Mouse (Mus musculus): ENCODE measurements around the gene Tox2.
A peak's percentile ranks its signal among the peaks of the same experiment; 100 is the strongest.

Gene Tox2

DNA sequence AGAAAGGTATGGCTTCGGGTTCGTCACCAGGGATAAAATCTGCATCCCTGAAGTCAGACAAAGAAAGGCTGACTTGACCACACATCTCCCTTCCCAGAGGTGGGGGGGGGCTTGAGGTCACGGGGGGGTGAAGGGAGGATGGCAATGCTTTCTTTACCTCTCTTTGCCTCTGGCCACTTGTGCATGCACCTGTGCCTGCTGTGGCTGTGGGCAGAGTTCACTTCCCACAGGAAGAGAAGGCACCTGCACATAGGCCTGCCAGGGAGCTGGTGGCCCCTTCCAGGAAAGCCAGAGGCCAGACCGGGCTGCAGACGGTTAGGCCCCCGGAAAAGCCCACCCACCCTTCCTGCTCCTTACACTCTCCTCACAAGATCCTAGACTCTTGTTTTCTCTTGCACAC lies 128.5 kb downstream of the Tox2 start:
- no peak for DNase-seq

DNA sequence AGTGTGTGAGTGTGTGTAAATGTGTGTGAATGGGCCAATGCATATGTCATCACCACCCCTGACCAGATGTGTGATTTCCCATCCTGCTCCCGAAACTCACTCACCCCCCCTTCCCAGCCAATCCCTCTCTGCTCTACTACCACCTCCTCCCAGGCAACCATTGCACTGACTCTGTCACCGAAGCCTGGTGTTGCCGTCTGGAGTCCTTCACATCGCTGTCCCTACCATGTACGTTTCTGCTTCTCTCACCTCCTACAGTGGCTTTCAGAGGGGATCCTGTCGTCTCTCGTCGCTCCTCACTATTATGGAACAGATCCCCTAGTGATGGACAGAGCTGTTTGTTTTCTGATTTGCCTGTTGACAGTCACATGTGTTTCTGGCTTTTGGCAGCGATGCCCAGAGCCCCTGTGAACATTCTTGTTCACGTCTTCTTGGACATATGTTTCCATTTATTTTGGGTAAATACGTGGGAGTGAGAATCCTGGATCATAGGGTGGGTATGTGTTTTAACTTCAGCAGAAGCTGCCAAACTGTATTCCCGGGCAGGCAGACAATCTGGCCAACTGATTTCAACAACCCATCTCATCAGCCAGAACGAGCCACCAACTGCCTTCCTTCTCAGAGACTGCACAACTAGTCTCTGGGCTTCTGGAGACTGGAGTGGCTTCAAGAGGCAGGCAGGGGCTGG lies 129.6 kb downstream of the Tox2 start:
- DNase-seq, result no peak

DNA sequence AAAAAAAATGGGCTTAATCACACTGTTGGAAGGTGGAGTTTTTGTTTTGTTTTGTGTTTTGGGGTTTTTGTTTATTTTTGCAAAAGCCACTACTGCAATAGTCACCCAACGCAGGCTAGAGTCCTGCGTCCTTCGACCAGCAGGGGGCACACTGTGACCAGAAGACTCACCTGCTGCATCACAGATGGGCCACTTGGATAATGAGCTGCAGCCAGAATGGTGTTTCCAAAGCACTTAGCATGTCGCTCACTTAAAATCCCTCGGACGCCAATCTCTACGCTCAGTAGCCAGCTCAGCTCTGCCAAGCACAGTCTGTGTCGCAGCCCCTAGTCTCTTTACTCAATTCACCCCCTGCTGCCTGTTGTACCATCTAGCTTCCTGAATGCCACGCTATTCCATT lies 137.3 kb downstream of the Tox2 start:
- DNase-seq, result peak; percentile 83

DNA sequence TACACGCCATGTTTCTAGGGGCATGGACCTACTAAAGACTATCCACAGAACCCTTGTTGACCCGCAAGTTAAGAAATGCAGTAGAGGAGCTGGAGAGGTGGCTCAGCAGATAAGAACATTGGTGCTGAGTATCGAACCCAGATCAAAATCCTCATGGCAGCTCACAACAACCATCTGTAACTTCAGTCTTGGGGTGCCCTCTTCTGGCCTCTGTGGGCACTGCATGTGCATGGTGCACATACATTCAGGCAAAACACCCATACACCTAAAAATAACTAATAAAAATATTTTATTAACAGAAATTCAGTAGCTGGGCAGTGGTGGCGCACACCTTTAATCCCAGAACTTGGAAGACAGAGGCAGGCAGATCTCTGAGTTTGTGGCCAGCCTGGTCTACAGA lies 140.7 kb downstream of the Tox2 start:
- peak; percentile 48 for DNase-seq

DNA sequence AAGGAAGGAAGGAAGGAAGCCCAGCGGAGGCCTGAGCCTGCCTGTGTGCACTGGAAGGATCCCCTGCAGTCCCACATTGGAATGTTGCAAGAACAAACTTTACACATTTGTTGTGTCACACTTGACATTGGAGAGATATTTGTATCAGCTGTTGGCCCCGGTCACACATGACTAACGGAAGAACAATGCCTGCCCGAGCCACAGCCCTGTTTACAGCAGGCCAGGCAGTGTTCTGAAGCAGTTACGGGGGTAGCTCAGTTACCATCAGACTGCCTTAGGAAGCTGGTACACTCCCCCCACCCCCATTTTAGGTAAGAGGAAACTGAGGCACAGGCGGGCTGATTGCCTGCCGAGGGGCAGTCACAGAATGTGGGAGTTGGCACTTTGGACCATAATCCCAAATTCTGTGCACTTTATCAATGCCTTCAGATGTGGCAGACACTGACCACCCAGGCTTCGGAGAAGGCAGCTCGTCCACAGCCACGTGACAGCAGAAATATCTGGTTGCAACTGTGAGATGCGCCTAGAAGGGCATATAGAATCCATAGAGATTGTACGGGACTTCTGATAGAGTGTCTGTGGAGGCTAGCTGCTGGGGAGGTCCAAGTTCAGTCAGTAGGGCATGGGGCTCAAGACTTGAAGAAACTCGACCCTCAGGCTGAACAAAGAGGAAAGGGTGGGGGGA lies 142.2 kb downstream of the Tox2 start:
- DNase-seq, result no peak

DNA sequence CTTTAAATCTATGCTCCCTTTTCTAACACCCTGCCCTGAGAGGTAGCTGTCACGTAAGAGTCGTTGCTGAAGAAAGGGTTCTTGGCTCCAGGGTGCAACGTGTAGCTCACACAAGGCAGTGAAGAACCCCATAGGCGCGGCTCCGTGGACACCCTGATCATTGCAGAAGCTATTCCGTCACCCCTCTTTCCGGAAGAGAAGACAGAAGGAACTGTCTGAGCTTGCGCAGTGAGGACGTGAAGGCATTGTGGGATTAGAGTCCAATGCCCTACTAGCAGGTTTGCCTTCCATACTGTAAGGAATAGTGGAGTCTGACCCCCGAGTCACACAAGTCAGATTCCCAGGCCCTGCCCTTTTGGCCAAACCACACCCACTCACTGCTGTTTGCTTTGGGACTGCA lies 143.6 kb downstream of the Tox2 start:
- no peak for DNase-seq

DNA sequence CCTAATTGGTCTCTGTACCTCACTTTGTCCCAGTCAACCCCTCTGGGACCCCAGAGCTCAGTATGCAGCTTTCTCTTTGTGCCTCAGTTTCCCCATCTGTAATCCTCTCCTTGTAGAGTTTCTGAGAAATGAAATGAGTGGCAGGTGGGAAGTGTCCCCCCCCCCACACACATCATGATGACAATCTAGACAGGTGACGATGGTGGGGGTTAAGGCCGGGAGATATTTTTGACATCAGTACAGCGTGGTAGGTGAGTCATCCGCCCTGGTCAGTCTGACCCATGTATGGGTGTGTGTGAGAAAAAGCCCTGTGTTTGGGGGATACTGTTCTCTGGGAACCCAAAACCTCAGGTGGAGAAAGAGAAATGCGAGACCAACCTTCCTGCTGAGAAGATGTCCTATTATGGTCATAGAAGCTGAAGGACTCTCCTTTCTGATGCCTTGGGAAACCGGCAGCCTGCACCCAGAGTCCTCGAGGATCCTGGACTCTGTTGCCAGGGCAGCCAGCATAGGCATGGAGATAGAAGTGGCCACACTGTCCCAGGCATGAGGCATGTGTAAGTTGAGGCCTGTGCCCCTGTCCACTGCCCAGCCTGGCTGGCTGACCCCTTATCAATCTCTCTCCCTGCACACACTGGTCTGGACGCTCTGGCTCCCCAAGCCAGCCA lies 144.7 kb downstream of the Tox2 start:
- no peak for DNase-seq

DNA sequence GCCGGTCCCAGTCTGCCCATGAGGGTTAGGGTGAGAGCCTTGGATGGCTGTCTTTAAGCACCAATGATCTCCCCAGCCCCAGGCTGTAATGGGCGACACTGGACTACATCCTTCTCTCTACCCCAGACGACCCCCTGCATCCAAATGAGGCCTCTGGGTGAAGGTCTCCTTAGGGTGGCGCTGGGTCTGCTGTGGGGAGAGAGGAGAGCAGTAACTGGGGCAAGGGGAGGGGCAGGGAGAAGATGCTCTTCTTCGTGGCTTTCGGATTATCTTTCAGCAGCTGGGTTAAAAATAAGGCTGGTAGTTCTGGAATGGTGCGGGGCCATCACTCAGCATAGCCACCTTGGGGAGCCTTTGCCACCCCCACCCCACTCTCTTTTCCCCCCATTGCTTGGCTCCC lies 145.8 kb downstream of the Tox2 start:
- DNase-seq, result no peak

DNA sequence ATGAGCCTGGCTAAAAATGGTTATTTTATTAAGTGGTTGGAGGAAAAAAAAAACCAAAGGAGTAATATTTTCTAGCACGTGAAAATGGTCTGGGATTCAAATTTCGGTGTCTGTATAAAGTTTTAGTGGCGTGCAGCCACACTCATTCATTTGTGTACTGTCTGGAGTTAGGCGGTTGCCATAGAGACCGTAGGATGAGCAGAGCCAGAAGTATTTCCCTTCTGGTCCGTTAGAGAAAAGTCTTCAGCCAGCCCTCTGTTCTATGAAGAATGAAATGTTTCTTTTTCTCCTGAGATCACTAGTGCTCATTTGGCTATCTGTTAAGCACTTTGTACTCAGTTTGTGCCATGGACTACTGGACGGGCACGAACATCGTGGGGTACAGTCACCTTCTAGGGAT lies 146.5 kb downstream of the Tox2 start:
- DNase-seq, result peak; percentile 26

DNA sequence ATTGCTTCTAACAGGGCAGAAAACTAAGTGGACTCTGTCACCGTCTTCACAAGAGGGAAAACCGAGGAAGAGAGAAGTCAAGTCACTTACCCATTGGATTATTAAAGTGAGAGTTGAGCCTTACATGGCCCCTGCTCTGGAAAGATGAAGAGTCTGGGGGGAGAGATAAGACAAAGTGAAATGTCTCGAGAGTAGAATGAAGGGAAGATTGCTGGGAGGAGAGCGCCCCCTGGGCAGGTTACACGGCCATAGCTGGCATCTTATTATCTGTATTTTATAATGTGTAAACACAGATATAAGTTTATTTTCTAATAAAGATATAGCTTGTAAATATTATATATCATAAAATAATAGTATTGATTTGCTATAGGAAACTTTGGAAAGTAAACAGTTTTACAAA lies 147.5 kb downstream of the Tox2 start:
- DNase-seq, result no peak

DNA sequence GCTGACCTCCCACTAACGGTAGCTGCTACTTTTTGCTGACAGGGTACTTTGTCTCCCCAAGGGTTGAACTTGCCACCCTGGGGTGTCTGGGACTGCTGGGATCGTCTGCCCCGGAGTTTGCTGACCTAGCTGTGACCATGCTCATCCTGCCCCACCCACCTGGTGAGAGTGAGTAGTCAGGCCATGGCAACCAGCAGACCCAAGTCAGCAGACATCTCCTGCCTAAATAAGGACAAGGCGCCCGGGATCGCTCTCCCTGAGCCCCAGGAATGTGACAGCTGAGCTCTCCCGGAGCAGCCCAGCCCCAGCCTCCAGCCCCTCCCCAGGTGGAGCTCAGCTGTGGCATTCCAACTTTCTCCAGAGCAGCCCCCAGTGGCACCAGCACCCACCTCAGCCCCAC lies 150.8 kb downstream of the Tox2 start:
- no peak for DNase-seq

DNA sequence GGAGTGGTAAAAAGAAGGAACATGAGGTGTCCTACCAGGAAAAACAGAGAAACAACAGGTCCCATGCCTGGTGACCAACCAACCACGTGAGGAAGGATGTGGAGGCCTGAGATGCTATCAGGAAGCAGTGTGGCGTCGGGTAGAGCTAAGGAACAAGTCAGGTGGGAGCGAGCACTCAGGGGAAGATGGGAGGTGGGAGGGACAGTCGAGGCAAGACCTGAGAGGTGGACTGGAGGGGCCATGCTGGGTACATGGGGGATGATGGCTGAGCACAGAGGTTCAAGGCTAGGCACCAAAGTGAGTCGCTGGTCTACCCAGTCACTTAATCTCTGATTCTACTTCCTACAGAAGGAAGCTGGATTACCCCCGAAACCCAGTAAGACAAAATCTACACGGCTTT lies 152.7 kb downstream of the Tox2 start:
- DNase-seq, result no peak

DNA sequence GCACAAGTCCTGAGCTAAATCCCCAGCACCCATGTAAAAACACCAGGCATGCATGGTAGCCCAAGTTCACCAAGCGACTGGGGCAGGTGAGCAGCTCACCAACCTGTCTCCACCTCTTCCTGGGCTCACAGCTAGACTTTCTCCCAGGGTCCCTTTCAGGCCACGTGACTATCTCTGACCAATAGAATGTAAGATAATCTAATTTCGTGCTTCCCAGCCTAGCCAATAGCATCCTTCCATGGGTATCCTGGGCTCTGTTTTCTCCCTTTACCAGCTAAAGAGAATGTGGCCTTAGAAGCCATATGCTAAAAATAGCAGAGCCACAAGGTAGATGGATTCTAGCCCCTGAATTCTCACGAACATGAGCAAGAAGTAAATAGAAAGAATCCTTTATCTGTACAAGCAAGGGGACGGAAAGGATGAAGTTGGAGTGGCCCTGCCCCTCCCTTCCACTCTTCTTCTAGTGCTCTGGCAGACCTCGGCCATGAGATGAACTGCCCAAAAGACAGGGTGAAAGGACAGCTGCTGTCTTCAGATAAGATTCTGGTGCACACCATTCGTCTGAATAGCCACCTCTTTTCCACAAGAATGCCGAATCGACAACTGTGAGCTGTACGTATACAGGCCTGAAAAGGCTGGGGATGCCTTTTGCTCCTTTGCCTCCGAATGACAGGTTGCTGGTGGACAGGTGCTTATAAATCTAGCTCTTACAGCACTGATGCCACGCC lies 153.4 kb downstream of the Tox2 start:
- no peak for DNase-seq

DNA sequence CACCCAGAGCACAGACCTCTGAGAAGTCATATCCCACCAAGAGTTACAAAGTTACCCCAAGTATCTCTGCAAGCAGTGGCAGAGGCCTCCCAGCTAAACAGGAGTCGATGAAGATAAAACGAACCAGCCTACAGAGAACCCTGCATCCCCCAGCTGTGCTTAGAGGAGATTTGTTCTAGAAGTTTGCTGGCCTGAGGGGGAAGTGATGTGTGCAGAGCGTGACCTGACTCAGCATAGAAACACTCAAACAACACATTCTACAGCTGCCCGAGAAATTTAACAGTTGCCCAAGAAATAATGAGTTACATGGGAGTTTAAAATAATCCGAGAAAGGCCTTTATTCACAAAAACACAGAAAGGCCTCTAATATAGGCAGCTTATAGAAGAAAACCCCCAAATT lies 155.7 kb downstream of the Tox2 start:
- DNase-seq, result no peak

DNA sequence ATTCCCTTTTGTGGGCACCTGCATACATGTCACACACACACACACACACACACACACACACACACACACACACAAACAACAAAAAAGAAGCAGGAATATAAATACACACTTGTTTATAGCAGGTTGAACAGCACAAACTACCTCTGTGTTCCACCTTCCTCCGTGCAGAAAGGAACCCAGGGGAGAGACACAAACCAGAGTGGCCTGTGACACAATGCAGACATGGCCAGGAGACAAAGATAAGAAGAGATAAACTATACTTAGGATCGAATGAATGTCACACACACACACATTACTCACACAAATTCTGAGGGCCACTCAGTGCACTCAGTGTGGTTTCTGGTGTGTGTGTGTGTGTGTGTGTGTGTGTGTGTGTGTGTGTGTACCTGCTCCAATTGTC lies 156.3 kb downstream of the Tox2 start:
- DNase-seq, result no peak

DNA sequence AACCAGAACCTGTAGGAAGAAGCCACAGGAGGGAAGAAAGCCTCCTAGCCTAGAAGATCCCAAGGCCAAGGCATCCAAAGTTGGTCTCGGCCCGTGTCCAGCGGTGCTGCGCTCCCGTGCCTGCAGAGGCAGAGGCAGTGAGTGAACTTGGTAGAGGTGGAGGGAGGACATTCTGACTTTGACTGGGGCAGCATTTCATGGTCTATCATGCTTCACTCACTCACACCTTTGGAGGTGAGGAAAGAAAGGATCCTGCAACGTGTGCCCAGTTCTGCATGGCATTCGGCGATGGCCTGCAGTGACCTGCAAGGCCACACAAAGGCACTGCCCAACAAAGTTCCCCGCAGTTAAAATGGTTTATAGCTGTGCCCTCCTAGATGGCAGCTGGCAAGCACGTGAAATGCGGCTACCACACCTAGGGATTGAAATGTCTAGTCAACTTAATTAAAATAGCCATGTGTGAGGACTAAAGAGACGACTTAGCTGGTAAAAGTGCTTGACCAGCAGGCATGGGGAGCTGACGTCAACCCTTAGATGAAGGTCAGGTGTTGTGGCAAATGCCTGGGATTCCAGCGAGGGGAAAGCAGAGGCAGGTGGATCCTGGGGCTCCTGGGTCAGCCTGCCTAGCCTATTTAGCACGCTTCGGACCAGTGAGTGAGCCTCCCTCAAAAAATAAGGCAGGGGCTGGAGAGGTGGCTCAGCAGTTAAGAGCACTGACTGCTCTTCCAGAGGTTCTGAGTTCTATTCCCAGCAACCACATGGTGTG lies 158.1 kb downstream of the Tox2 start:
- DNase-seq, result no peak

DNA sequence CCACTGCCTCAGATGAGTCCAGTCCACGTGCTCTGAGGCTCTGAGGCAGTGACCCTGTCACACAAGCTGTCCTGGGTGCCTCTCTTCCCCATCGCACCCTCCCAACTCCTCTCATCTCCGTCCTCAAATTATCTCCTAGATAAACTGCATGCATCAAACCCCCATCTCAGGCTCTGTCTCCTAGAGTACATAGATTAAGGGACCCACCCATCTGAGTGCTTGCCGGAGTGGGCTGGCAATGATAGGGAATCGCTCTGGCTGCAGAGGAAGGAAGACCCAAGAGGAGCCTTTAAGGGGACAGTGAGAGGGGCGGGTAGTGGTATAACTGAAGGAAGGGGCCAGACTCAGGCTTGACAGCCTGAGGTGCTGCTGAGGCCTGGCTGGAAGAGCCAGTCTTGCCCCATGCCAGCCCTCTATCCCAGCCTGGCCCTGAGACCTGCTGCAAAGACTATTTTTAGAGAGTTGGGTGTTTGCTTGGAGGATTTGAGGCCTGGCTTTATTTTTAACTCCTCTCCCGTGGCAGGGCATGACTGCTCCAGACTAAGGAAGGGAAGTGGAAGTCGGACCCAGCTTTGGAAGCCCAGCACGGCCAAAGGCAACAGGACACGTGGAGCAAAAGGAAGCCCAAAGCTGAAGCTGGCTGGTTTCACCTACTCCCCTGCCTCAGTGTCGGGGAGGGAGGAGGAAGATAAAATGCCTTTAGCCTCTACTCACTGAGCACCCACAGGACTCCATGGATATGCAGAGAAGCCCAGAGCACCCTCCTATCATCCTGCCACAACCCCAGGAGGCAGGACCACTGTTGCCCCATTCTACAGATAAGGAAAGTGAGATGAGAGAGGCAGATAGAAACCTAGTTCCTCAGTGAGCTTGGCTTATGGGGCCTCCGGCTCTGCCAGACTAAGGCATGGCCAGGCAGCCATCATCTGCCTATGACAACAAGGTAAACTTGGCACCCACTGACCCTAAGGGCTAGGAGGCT lies 160.3 kb downstream of the Tox2 start:
- DNase-seq, result no peak

DNA sequence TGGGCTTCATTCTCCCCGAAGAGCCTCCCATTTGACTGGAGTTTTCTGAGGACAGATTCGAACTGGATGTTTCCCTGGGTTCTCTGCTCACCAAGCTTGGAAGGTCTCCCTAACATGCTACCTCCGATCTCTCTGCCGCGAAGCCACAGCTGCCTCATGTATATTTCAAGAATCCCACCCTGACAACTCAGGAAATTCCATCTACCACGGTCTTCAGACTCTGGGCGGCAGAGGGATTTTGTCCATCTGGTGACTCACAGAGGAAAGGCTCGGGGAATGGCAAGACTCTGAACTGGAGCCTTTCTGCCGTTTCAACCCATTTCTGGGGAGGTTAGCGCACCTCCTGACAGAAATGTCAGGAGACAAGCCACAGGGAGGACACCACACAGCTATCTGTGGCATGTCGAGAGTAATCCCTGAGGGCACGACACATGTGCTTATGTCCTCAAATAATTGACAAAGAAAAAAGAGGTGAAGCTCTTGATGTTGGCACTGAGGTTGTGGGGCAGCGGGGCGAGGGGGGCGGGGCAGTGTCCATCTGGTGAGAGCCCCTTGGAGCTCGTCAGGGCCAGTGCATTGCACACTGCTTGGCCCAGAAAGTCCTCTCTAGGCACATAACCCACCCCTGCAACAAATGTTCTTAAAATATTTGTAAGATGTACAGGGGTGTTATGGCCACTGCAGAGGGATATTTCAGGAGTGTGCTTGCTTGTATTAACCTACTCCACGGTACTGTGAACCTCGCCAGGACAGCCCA lies 162.0 kb downstream of the Tox2 start:
- no peak for DNase-seq

DNA sequence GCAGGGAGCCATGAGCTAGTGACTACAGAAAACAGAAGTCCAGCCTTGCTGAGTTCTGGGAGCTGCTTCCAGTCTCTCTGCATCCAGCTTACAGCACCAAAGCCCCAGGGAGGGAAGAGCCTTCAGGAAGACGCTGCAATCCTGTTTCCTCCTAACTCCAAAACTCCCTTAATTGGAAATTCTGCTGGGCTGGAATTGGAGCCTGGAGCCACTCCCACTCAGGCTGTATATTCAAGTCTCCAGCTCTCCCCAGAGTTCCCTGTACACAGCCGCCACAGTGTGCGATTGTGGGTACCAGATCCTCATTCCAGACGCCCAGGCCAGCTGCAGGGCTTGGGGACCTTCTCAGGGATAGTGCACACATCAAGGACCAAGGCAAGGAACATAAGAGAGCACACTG lies 167.2 kb downstream of the Tox2 start:
- DNase-seq, result no peak

DNA sequence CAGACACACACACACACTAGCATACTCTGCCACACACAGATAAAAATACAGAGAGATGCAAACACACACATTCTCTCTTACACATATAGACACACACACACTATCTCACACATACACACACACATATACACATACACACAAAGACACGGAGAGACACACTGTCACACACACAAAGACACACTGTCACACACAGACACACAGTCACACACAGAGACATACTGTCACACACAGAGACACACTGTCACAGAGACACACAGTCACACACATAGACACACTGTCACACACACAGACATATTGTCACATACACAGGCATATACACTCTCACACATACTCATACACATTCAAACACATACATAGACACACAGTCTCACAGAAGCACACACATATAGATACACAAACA lies 169.7 kb downstream of the Tox2 start:
- no peak for DNase-seq

Measured in embryo, embryonic 11 days (tissue).